Mouse (Mus musculus) adipocyte (in vitro differentiated cells): ENCODE data around the gene Tnfaip2.
A peak's percentile ranks its signal among the peaks of the same experiment; 100 is the strongest.

Source experiments
- DNase-seq: peaks from one replicate; pipeline ENCODE4 v3.0.0-alpha.2; 2016; ENCODE audit warnings: low spot score

Gene Tnfaip2

DNA sequence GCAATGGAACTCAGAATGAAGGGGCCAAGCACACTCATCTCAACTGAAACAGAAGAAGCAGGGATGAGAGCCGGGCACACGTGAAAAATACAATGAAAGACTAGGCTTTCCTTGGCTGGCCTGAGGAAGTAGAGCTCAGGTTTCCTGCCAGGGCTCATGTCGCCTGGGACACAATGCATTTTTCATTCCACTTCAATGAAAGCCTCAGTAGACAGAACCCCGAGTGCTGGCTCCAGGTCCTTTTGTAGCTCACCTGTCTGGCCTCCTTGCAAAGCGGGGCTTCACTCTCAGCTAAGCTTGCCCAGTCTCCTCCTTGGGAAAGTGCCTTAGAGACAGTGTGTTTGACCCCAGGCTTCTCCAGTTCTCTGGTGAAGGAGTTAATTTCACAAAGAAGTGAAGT is 36.7 kb downstream of the Tnfaip2 start:
- DNase-seq, result no peak

DNA sequence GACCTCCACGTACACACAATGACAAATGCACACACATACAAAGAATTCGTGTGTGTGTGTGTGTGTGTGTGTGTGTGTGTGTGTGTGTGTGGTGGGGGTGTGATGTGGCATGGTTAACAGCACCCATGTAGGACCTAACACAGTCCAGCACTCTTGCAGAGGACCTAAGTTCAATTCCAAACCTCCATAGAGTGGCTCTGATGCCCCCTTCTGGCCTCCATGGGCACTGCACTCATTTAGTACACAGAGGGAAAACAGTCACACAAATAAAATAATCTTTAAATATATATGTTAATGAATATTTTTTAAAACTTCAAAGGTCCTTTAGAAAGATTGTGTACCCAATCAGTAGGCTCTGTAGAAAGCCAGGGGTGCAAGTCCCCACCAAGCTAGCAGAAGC is 37.6 kb downstream of the Tnfaip2 start:
- DNase-seq, result peak; percentile 63

- no peak for DNase-seq
These were observed 42.9 kb downstream of the Tnfaip2 start for GRCm38 (mm10) chr12:111485046-111485651.

DNA sequence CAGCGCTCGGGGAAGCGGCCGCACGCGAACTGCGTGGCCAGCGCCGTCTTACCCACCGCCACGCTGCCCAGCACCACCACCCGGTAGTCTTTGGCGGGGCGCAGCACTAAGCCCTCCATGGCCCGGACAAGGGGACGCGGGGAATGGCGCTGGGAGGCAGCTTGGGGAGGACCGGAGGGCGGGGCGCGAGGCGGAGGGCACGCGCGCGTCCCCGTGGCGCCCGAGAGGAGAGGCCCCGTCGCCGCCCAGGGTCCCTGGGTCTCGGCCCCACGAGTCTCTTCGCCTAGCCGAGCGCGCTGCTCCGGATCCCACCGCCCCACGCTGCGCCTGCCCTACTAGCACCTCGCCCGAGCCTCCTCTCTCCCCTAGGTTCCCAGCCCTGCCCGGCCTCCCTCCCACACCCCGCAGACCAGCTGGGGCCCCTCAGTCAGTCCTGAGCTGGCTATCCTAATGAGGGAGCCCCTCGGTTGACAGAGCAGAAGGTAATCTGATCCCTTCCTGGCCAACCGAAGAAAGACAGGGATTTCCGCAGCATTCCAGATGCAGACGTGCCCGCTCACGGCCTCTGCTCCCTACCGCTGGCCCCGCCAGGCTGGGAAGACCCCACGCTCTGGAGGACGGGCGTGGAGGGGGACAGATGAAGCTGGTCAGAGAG is 43.5 kb downstream of the Tnfaip2 start, which contains the start of gene Gm266:
TSS of gene Gm266 (minus strand) at position 172 of the 655 bp plus-strand sequence.
- no peak for DNase-seq

GRCm38 (mm10) chr12:111486455-111486854 is 44.2 kb downstream of the Tnfaip2 start:
- no peak for DNase-seq

GRCm38 (mm10) chr12:111489261-111489865 is 47.1 kb downstream of the Tnfaip2 start:
- DNase-seq, result no peak

- no peak for DNase-seq
These were observed 52.7 kb downstream of the Tnfaip2 start for GRCm38 (mm10) chr12:111494931-111495330.

DNA sequence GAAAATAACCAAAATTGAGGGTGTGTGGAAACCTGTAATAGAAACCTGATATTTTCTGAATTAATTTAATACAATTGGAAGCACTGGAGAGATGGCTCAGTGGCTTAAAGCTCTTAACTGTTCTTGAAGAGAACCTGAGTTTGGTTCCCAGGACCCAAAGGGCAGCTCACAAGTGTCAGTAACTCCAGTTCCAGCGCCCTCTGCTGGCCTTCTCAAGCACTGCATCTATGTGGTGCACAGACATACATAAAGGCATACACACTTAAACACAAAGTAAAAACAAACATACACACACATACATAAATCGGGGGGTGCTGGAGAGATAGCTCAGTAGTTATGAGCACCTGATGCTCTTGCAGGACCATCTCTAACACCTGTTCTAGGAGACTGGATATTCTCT is 54.8 kb downstream of the Tnfaip2 start:
- DNase-seq, result no peak

- no peak for DNase-seq
These were observed 57.3 kb downstream of the Tnfaip2 start for GRCm38 (mm10) chr12:111499617-111500016.

DNA sequence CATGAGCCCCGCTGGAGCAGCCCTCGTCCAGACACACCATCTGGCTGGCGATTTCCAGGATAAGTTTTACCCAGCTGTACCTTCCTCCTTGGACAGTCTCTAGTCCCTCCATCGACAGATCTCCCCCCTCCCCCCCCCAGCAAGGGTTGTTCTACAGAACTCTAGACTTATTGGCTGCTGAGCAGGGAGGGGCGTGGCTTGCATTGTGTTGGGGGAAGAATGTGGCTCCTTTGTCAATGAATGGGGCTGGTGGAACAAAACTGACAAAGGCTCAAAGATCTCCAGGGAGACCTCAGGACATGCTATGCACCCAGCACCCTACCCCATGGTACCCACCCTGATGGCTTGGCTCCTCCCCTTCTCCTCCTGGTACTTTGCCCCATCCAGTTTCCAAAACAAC is 58.5 kb downstream of the Tnfaip2 start:
- no peak for DNase-seq

DNA sequence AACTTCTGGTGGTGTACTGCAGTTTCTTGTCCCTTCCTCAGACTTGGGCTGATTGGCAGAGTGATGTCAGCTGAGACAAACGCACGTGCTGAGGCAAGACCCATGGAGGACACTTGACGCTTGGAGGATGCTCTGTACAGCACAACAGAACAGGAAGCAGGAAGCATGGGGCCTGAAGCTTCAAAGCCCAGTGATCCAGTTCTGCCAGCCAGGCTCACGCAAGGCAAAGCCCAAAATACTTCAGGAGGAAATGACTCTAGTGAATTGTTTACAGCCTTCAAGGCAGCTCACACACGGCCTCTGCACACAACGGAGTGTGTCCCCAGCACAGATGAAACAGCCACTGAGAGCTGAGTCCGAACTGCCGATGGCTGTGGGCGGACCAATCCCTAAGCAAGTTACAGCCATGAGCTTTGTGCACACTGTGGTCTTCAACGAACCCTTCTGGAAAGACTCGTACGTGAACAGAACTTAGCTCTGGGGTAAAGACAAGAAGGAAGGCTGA is 60.8 kb downstream of the Tnfaip2 start:
- DNase-seq, result no peak

DNA sequence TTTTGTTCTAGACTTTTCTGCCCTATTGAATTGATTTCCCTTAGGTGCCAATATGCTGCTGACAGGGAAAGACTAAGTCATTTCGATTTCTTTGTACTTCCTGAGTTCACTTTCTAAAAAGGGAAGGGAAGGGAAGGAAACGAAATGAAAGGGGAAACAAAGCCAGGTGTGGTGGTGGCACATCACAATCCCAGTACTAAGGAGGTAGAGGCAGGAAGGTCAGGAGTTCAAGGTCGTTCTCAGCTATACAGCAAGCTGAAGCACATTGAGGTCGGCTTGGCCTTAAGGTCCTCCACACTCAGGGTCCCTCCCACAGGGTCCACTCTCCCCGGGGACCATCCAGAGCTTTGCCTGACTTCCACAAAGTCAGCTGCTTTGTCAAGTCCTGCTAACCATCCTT is 61.3 kb downstream of the Tnfaip2 start:
- no peak for DNase-seq
